Mouse (Mus musculus): ENCODE data around the gene Tcf23. TPM values are rescaled to one million over a fixed set of nuclear protein-coding genes. Genes with fewer than 3 reads are reported as not detected.

Gene Tcf23
- polyA plus RNA-seq, 1 experiment from 2014 or later, result 0.04 TPM

DNA sequence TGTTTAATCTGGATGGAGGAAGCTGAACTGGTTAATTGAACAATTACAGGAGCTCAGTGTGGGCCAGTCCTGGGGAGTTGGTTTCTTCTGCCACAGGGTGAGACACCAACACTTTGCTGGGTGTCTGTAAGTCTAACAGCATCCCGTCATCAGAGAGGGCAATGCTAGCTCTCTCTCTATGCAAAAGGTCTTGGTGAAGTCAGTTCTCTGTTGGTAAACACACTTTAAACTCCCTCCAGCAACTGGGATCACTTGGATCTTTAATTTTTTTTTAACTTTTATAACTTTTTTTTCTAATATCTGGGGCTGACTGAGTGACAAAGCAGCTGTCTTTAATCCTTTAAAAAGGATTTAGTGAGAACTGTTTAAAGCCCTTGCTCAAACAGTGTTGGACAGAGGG is 54.2 kb downstream of the Tcf23 start:
- no peak overlapping the region for H3K4me2 ChIP-seq
- 65% methylated on average over 1 of the region's 1 CpGs for WGBS

DNA sequence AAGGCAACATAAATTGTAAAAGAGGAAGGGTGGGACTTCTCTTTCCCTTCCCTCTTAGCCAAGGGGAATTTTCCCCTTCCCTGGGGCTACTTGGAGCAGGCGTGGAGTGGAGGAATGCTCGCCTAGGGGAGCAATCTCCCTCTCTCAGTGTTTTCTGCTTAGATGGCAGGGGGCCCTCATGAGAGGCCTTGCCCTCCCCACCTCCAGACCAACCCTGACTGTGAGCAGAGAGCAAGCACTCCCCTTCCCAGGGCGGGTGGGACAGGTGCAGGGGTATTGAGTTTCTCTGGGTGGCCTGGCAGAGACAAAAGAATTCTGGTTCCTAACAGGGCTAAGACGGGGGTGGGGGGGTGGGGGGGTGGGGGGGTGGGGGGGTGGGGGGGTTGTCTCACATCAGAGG is 54.8 kb downstream of the Tcf23 start:
- Histone ChIP-seq H3K27me3 (replicated peaks; ENCODE audit: control insufficient read depth, insufficient read depth, low read length) (no peaks in the 10 kb centered on the region), H3K4me3 (ENCODE audit: low read depth, low read length) (no peak overlapping the region), H3K27ac (ENCODE audit: low read depth, low read length) (no peak overlapping the region), H3K9ac (ENCODE audit: low read depth, low read length) (no peak overlapping the region), H3K36me3 (ENCODE audit: control insufficient read depth, insufficient read depth, low read length) (no peaks in the 10 kb centered on the region), H3K9me3 (ENCODE audit: control insufficient read depth, low read length) (no peaks in the 10 kb centered on the region), H3K4me2 (no peak overlapping the region), H3K4me1 (replicated peaks; ENCODE audit: control insufficient read depth, insufficient read depth, low read length) (no peaks in the 10 kb centered on the region)
- ATAC-seq (replicated peaks; ENCODE audit: low FRiP score) (no peak), DNase-seq (ENCODE audit: low spot score) (no peak)
- WGBS, result 40% methylated on average over 3 of the region's 4 CpGs

More for the DNA sequence above, 54.2 kb downstream of the Tcf23 start:
- H3K9me3 ChIP-seq (ENCODE audit: control insufficient read depth, low read length), result no peaks in the 10 kb centered on the region
- DNase-seq (ENCODE audit: low spot score), result no peak
- H3K27ac ChIP-seq (ENCODE audit: low read depth, low read length), result no peak overlapping the region
- H3K4me1 ChIP-seq (replicated peaks; ENCODE audit: control insufficient read depth, insufficient read depth, low read length), result no peaks in the 10 kb centered on the region
- H3K9ac ChIP-seq (ENCODE audit: low read depth, low read length), result no peak overlapping the region
- ATAC-seq (replicated peaks; ENCODE audit: low FRiP score), result no peak
- no peaks in the 10 kb centered on the region for H3K36me3 ChIP-seq (ENCODE audit: control insufficient read depth, insufficient read depth, low read length)
- H3K27me3 ChIP-seq (replicated peaks; ENCODE audit: control insufficient read depth, insufficient read depth, low read length), result no peaks in the 10 kb centered on the region
- no peak overlapping the region for H3K4me3 ChIP-seq (ENCODE audit: low read depth, low read length)

DNA sequence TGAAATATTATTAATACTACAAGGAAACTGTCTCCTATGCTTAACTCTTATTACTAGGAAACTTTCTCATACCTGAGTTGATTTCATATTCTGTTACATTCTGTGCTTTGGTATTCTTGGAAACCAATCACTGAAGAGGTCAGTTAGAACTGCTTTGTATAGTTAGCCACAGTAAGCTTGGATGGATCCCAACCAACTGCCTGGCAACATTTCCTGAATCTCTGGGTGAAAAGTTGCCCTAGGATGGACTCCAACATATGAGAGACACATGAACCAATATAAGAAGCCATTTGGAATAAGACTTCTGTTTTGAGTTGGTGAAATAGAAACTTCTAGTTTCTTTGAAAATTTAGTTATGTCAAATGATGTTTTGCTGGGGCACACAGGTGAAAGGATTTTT is 56.2 kb downstream of the Tcf23 start:
- no peak for ATAC-seq (replicated peaks; ENCODE audit: low FRiP score)
- H3K27ac ChIP-seq (ENCODE audit: low read depth, low read length), result no peak overlapping the region

More for the DNA sequence above, 56.2 kb downstream of the Tcf23 start:
- Histone ChIP-seq H3K4me2 (no peak overlapping the region), H3K9ac (ENCODE audit: low read depth, low read length) (no peak overlapping the region), H3K4me1 (replicated peaks; ENCODE audit: control insufficient read depth, insufficient read depth, low read length) (no peaks in the 10 kb centered on the region), H3K9me3 (ENCODE audit: control insufficient read depth, low read length) (no peaks in the 10 kb centered on the region), H3K27me3 (replicated peaks; ENCODE audit: control insufficient read depth, insufficient read depth, low read length) (no peaks in the 10 kb centered on the region), H3K4me3 (ENCODE audit: low read depth, low read length) (no peak overlapping the region), H3K36me3 (ENCODE audit: control insufficient read depth, insufficient read depth, low read length) (no peaks in the 10 kb centered on the region)
- no peak for DNase-seq (ENCODE audit: low spot score)

Other genes starting within 250 kb of the Tcf23 start
- 7.1 and 7.9 TPM in 2 replicates for gene Mapre3, start 154.0 kb upstream of the Tcf23 start, polyA plus RNA-seq (2014; fragmentation: Nextera tagmentation; extraction: Ambion mirVana)
- gene Tmem214, start 100.7 kb upstream of the Tcf23 start, polyA plus RNA-seq (2014; fragmentation: Nextera tagmentation; extraction: Ambion mirVana), result 66.5 and 67.2 TPM in 2 replicates
- gene Agbl5, start 80.0 kb upstream of the Tcf23 start, polyA plus RNA-seq (2014; fragmentation: Nextera tagmentation; extraction: Ambion mirVana), result 12.4 and 14.4 TPM in 2 replicates
- gene Ost4, start 60.9 kb upstream of the Tcf23 start, polyA plus RNA-seq (2014; fragmentation: Nextera tagmentation; extraction: Ambion mirVana), result 467 and 501 TPM in 2 replicates
- gene Emilin1, start 55.3 kb upstream of the Tcf23 start, polyA plus RNA-seq (2014; fragmentation: Nextera tagmentation; extraction: Ambion mirVana), result 89.5 and 95.1 TPM in 2 replicates
- gene Khk, start 47.2 kb upstream of the Tcf23 start, polyA plus RNA-seq (2014; fragmentation: Nextera tagmentation; extraction: Ambion mirVana), result 58.6 and 60.2 TPM in 2 replicates
- 5.4 and 8.2 TPM in 2 replicates for gene Cgref1, start 23.1 kb upstream of the Tcf23 start, polyA plus RNA-seq (2014; fragmentation: Nextera tagmentation; extraction: Ambion mirVana)
- gene Preb, start 8.3 kb upstream of the Tcf23 start, polyA plus RNA-seq (2014; fragmentation: Nextera tagmentation; extraction: Ambion mirVana), result 111 and 118 TPM in 2 replicates
- gene Atraid, start 79.7 kb downstream of the Tcf23 start, polyA plus RNA-seq (2014; fragmentation: Nextera tagmentation; extraction: Ambion mirVana), result 68.5 and 72.4 TPM in 2 replicates
- 9.3 and 10.3 TPM in 2 replicates for gene Slc5a6, start 80.3 kb downstream of the Tcf23 start, polyA plus RNA-seq (2014; fragmentation: Nextera tagmentation; extraction: Ambion mirVana)
- 65.0 and 66.0 TPM in 2 replicates for gene Cad, start 86.1 kb downstream of the Tcf23 start, polyA plus RNA-seq (2014; fragmentation: Nextera tagmentation; extraction: Ambion mirVana)
- not detected in 2 replicates for gene Dnajc5g, start 137.6 kb downstream of the Tcf23 start, polyA plus RNA-seq (2014; fragmentation: Nextera tagmentation; extraction: Ambion mirVana)
- gene Slc30a3, start 139.6 kb downstream of the Tcf23 start, polyA plus RNA-seq (2014; fragmentation: Nextera tagmentation; extraction: Ambion mirVana), result 1.1 and 1.4 TPM in 2 replicates
- gene Trim54, start 148.1 kb downstream of the Tcf23 start, polyA plus RNA-seq (2014; fragmentation: Nextera tagmentation; extraction: Ambion mirVana), result 0.43 TPM in 1 of 2 replicates, not detected in the other
- gene Ucn, start 170.2 kb downstream of the Tcf23 start, polyA plus RNA-seq (2014; fragmentation: Nextera tagmentation; extraction: Ambion mirVana), result not detected in 2 replicates
- 40.9 and 50.4 TPM in 2 replicates for gene Mpv17, start 185.6 kb downstream of the Tcf23 start, polyA plus RNA-seq (2014; fragmentation: Nextera tagmentation; extraction: Ambion mirVana)
- gene Gm29609, start 211.2 kb downstream of the Tcf23 start, polyA plus RNA-seq (2014; fragmentation: Nextera tagmentation; extraction: Ambion mirVana), result 0.64 and 1.5 TPM in 2 replicates
- gene Gtf3c2, start 211.5 kb downstream of the Tcf23 start, polyA plus RNA-seq (2014; fragmentation: Nextera tagmentation; extraction: Ambion mirVana), result 77.2 and 79.5 TPM in 2 replicates
- gene Snx17, start 224.6 kb downstream of the Tcf23 start, polyA plus RNA-seq (2014; fragmentation: Nextera tagmentation; extraction: Ambion mirVana), result 87.6 and 94.7 TPM in 2 replicates
- gene Eif2b4, start 224.8 kb downstream of the Tcf23 start, polyA plus RNA-seq (2014; fragmentation: Nextera tagmentation; extraction: Ambion mirVana), result 93.2 and 98.1 TPM in 2 replicates
- 4.7 and 6.2 TPM in 2 replicates for gene Zfp513, start 233.6 kb downstream of the Tcf23 start, polyA plus RNA-seq (2014; fragmentation: Nextera tagmentation; extraction: Ambion mirVana)